10 mouse cellular contexts compared by ENCODE assay signal in genomic region chr15:96708428-96708827, GRCm38 (mm10). TPM values are rescaled to one million over a fixed set of nuclear protein-coding genes. Genes with fewer than 3 reads are reported as not detected.
DNase-seq lines count a peak whose midpoint lies in the region; ATAC-seq and TF ChIP-seq lines count a peak whose summit lies in the region.
"Had no signal": no experiment of that assay in that cellular context is flagged by ENCODE, and none has a peak within 500 bp of the region (broad histone marks: within the 10 kb centered on the region; RNA-seq: fewer than 3 reads in every experiment).

No protein-coding gene starts in this region.

- TF ChIP-seq EP300 in MEL (IDR thresholded peaks at IDR 0.05; ENCODE audit: low read depth in 1 of 2, low read length in 2 of 2), result peak; percentile 37 to 40; a peak in 3 of 4 replicates

- no peaks in the 10 kb centered on the region for H3K36me3 ChIP-seq in kidney, postnatal 0 days (ENCODE audit: insufficient read depth, low read length)
- H3K36me3 ChIP-seq in MEL (ENCODE audit: control insufficient read depth in 1 of 2, insufficient read depth in 2 of 2, low read length in 2 of 2), result peaks cover 0 to 41% of the 10 kb centered on the region in 2 experiments; a peak in 2 of 4 replicates
- no peaks in the 10 kb centered on the region for H3K36me3 ChIP-seq in liver, embryonic 13.5 days

- peaks cover 14% of the 10 kb centered on the region for H3K4me1 ChIP-seq in kidney, postnatal 0 days (replicated peaks; ENCODE audit: insufficient read depth, low read length)
- H3K4me1 ChIP-seq in MEL (ENCODE audit: control insufficient read depth in 1 of 2, insufficient read depth in 2 of 2, low read length in 2 of 2), result peaks cover 26 to 30% of the 10 kb centered on the region in 2 experiments
- H3K4me1 ChIP-seq in liver, embryonic 13.5 days (replicated peaks), result peaks cover 37% of the 10 kb centered on the region

- no peak for TF ChIP-seq POLR2A in MEL (IDR thresholded peaks at IDR 0.05; ENCODE audit: control insufficient read depth in 1 of 2, insufficient read depth in 1 of 2, low read depth in 1 of 2, low read length in 2 of 2, poor library complexity in 1 of 2)

- no peak overlapping the region for H3K9ac ChIP-seq in kidney, postnatal 0 days (ENCODE audit: low read depth, low read length)
- H3K9ac ChIP-seq in MEL (ENCODE audit: control insufficient read depth, low read depth, low read length, poor library complexity, severe bottlenecking), result peak overlapping the region; percentile 77
- H3K9ac ChIP-seq in liver, embryonic 13.5 days, result peak overlapping the region; percentile 87; the same call in 1 of the 2 replicates

- ATAC-seq in kidney, postnatal 0 days (replicated peaks; ENCODE audit: low FRiP score, low read depth), result no peak
- no peak for ATAC-seq in liver, embryonic 13.5 days (ENCODE audit: low read depth)

- no peak for TF ChIP-seq CTCF in gastrocnemius, adult 2 months (IDR thresholded peaks at IDR 0.05)
- TF ChIP-seq CTCF in kidney, postnatal 0 days (IDR thresholded peaks at IDR 0.05; ENCODE audit: low read depth), result no peak
- TF ChIP-seq CTCF in MEL (IDR thresholded peaks at IDR 0.05 in 2 of 3, conservative IDR thresholded peaks at IDR 0.05 in 1 of 3; ENCODE audit: control insufficient read depth in 1 of 3, insufficient read depth in 1 of 3, low read depth in 2 of 3, low read length in 3 of 3, poor library complexity in 1 of 3, severe bottlenecking in 1 of 3), result no peak

- H3K4me2 ChIP-seq in kidney, postnatal 0 days (ENCODE audit: low read length), result peak overlapping the region; percentile 75; the same call in 1 of the 2 replicates
- H3K4me2 ChIP-seq in liver, embryonic 13.5 days, result peak overlapping the region; percentile 89

- H3K9me3 ChIP-seq in kidney, postnatal 0 days (replicated peaks; ENCODE audit: low read length), result no peaks in the 10 kb centered on the region
- no peaks in the 10 kb centered on the region for H3K9me3 ChIP-seq in MEL (replicated peaks; ENCODE audit: insufficient read depth, low read length)
- H3K9me3 ChIP-seq in liver, embryonic 13.5 days (replicated peaks), result no peaks in the 10 kb centered on the region

- no peaks in the 10 kb centered on the region for H3K27me3 ChIP-seq in kidney, postnatal 0 days (ENCODE audit: insufficient read depth, low read length)
- no peaks in the 10 kb centered on the region for H3K27me3 ChIP-seq in MEL (ENCODE audit: control insufficient read depth in 1 of 2, insufficient read depth in 2 of 2, low read length in 2 of 2)
- no peaks in the 10 kb centered on the region for H3K27me3 ChIP-seq in liver, embryonic 13.5 days

- intact Hi-C loops in gastrocnemius, adult 2 months (cut with DNase I), result loop anchor here (5.0 to 10.0 kb wide), 2 partner anchors 209 to 476 kb away; no protein-coding TSS in a partner anchor
- intact Hi-C loops in left cerebral cortex, postnatal 25 days (cut with DNase I), result no loop called here

- H3K27ac ChIP-seq in gastrocnemius, adult 2 months, result peak overlapping the region; percentile 98
- H3K27ac ChIP-seq in kidney, postnatal 0 days, result peak overlapping the region; percentile 99
- peak overlapping the region; percentile 75 for H3K27ac ChIP-seq in MEL (ENCODE audit: control insufficient read depth, low read depth, low read length)
- peak overlapping the region; percentile 83; the same call in 1 of the 2 replicates for H3K27ac ChIP-seq in liver, embryonic 13.5 days

- H3K4me3 ChIP-seq in gastrocnemius, adult 2 months, result no peak overlapping the region
- no peak overlapping the region for H3K4me3 ChIP-seq in kidney, postnatal 0 days (replicated peaks; ENCODE audit: low read depth, low read length)
- no peak overlapping the region; a peak in 2 of 4 replicates for H3K4me3 ChIP-seq in MEL (ENCODE audit: control insufficient read depth in 1 of 2, insufficient read depth in 1 of 2, low read depth in 2 of 2, low read length in 2 of 2)
- H3K4me3 ChIP-seq in liver, embryonic 13.5 days (replicated peaks), result no peak overlapping the region

- WGBS in kidney, postnatal 0 days, result 75% methylated on average over 8 of the region's 8 CpGs
- 71% methylated on average over 8 of the region's 8 CpGs for WGBS in liver, embryonic 13.5 days (ENCODE audit: insufficient replicate concordance)

- TF ChIP-seq RAD21 in MEL (IDR thresholded peaks at IDR 0.05; ENCODE audit: low read depth, low read length), result no peak

- DNase-seq in gastrocnemius, adult 2 months, result no peak
- no peak for DNase-seq in gastrocnemius, postnatal 4 days (ENCODE audit: low spot score in 2 of 2)
- no peak for DNase-seq in kidney, postnatal 0 days (ENCODE audit: low spot score)
- DNase-seq in kidney, postnatal 4 days, result no peak
- peak; percentile 60 for DNase-seq in MEL (ENCODE audit: low read depth, low spot score)
- DNase-seq in liver, embryonic 13.5 days, result no peak
- no peak for DNase-seq in cerebellum, adult 9-10 months
- no peak for DNase-seq in left cerebral cortex, postnatal 25 days (ENCODE audit: low spot score in 2 of 2)
- DNase-seq: left cerebral cortex, postnatal 4 days; right cerebral cortex, postnatal 14 days had no signal

- H3K79me2 ChIP-seq in MEL (ENCODE audit: control insufficient read depth, insufficient read depth, low read length, poor library complexity), result peaks cover 13% of the 10 kb centered on the region

TF ChIP-seq in MEL, 35 proteins besides CTCF, POLR2A, EP300 and RAD21:
- TF ChIP-seq MXI1 (IDR thresholded peaks at IDR 0.05; ENCODE audit: low read depth, low read length), result peak; percentile 45
- no peak for TF ChIP-seq USF2 (IDR thresholded peaks at IDR 0.05; ENCODE audit: borderline replicate concordance in 1 of 2, insufficient read depth in 1 of 2, low read depth in 1 of 2, low read length in 2 of 2)
- no peak for TF ChIP-seq RCOR1 (IDR thresholded peaks at IDR 0.05; ENCODE audit: low read depth, low read length)
- TF ChIP-seq CHD1 (IDR thresholded peaks at IDR 0.05; ENCODE audit: low read depth, low read length), result no peak
- 0 out of 2 replicates have a peak, but pooled peaks have one; percentile 56 for TF ChIP-seq E2F4 (IDR thresholded peaks at IDR 0.05; ENCODE audit: borderline replicate concordance, low read depth, low read length)
- no peak for TF ChIP-seq SMC3 (IDR thresholded peaks at IDR 0.05; ENCODE audit: low read depth, low read length)
- TF ChIP-seq ZC3H11A (IDR thresholded peaks at IDR 0.05; ENCODE audit: low read depth, low read length), result 0 out of 2 replicates have a peak, but pooled peaks have one; percentile 3
- TF ChIP-seq MAZ (IDR thresholded peaks at IDR 0.05; ENCODE audit: low read depth, low read length), result 0 out of 2 replicates have a peak, but pooled peaks have one; percentile 17
- no peak for TF ChIP-seq MYB (IDR thresholded peaks at IDR 0.05; ENCODE audit: low read depth, low read length)
- no peak for TF ChIP-seq MAFK (IDR thresholded peaks at IDR 0.05; ENCODE audit: borderline replicate concordance, low read depth, low read length)
- TF ChIP-seq NRF1 (IDR thresholded peaks at IDR 0.05; ENCODE audit: insufficient read depth, low read depth, low read length, poor library complexity, severe bottlenecking), result no peak
- peak; percentile 40; the same call in 1 of the 2 replicates for TF ChIP-seq ZNF384 (IDR thresholded peaks at IDR 0.05; ENCODE audit: low read depth, low read length)
- TF ChIP-seq TBP (IDR thresholded peaks at IDR 0.05; ENCODE audit: low read depth, low read length), result 0 out of 2 replicates have a peak, but pooled peaks have one; percentile 9
- TF ChIP-seq MAX (IDR thresholded peaks at IDR 0.05; ENCODE audit: low read length), result peak; percentile 62
- 0 out of 2 replicates have a peak, but pooled peaks have one; percentile 20 for TF ChIP-seq NELFE (IDR thresholded peaks at IDR 0.05; ENCODE audit: low read depth, low read length)
- no peak for TF ChIP-seq GABPA (IDR thresholded peaks at IDR 0.05; ENCODE audit: low read depth, low read length)
- TF ChIP-seq MEF2A (IDR thresholded peaks at IDR 0.05; ENCODE audit: extremely low read depth, insufficient replicate concordance, low read depth, low read length, poor library complexity, severe bottlenecking), result no peak
- TF ChIP-seq SIN3A (IDR thresholded peaks at IDR 0.05; ENCODE audit: low read length), result peak; percentile 50
- TF ChIP-seq ZKSCAN1 (IDR thresholded peaks at IDR 0.05; ENCODE audit: low read depth, low read length), result no peak
- no peak for TF ChIP-seq POLR2AphosphoS2 (IDR thresholded peaks at IDR 0.05; ENCODE audit: low read length)
- no peak for TF ChIP-seq USF1 (IDR thresholded peaks at IDR 0.05; ENCODE audit: low read depth, low read length)

RNA-seq across cellular contexts. Expression of gene Slc38a2, which starts 8.9 kb away (rescaled TPM):
- total RNA-seq in gastrocnemius, adult 2 months (2021), result 100 to 1,000 TPM; 115 to 116 TPM
- 100 to 1,000 TPM in 1 of 2 experiments, 10 to 100 TPM in 1; 80.6 to 101 TPM for total RNA-seq in gastrocnemius, postnatal 4 days (2021)
- 111 and 113 TPM in 2 replicates for polyA plus RNA-seq in kidney, postnatal 0 days (2015; fragmentation: Nextera tagmentation; extraction: Ambion mirVana)
- total RNA-seq in MEL (2012; rRNA removed), result 80.6 and 150 TPM in 2 replicates
- polyA plus RNA-seq in MEL (2012; ENCODE audit: insufficient read depth in 1 of 2, insufficient read length in 2 of 2, low read depth in 1 of 2, low replicate concordance in 2 of 2, missing spikeins in 1 of 2), result 100 to 1,000 TPM; 177 to 590 TPM
- 33.8 and 45.3 TPM in 2 replicates for polyA plus RNA-seq in liver, embryonic 13.5 days (2015; fragmentation: Nextera tagmentation; extraction: Ambion mirVana)
- total RNA-seq in left cerebral cortex, postnatal 25 days (2021), result 10 to 100 TPM; 81.3 to 86.1 TPM
